Mouse (Mus musculus) thymus, postnatal 0 days (tissue): Measurements from ENCODE around the gene Olfr1307. TPM values are rescaled to one million over a fixed set of nuclear protein-coding genes. Genes with fewer than 3 reads are reported as not detected.

ENCODE experiments used
- DNase-seq: peaks from one replicate; pipeline ENCODE4 v3.0.0-alpha.2; 2015; ENCODE audit warnings: low spot score
- polyA plus RNA-seq: library from polyadenylated mRNA; unstranded; fragments of >200 nt; fragmentation: Nextera tagmentation; extraction: Ambion mirVana; gene quantifications from 2 replicates; pipeline ENCODE4 v1.2.1, GENCODE M21; 2015

Olfr1307 gene
- polyA plus RNA-seq, result not detected in 2 replicates

GRCm38 (mm10) chr2:111949340-111949739 lies at the start of gene Olfr1307:
Gene Olfr1307 (minus strand): TSS chr2:111949440.
- DNase-seq, result no peak

- DNase-seq, result no peak
These were observed 40.9 kb upstream of the Olfr1307 start, which contains the start of gene Olfr1309 for GRCm38 (mm10) chr2:111990181-111990580. Gene Olfr1309 (minus strand): TSS chr2:111990281.

- DNase-seq, result no peak
These were observed 15.6 kb upstream of the Olfr1307 start, which contains the start of gene Olfr1308 for GRCm38 (mm10) chr2:111964844-111965243. Gene Olfr1308 (minus strand): TSS chr2:111964944.

GRCm38 (mm10) chr2:111916171-111916570 lies 33.1 kb downstream of the Olfr1307 start, which contains the start of gene Olfr1306:
Gene Olfr1306 (minus strand): TSS chr2:111916271.
- no peak for DNase-seq

Other genes with a start within 250 kb of the Olfr1307 start
- not detected in 2 replicates for gene Olfr1301, start 198.4 kb downstream of the Olfr1307 start, polyA plus RNA-seq
- gene Olfr1302, start 172.0 kb downstream of the Olfr1307 start, polyA plus RNA-seq, result not detected in 2 replicates
- not detected in 2 replicates for gene Olfr1303, start 129.1 kb downstream of the Olfr1307 start, polyA plus RNA-seq
- gene Olfr1305, start 72.3 kb downstream of the Olfr1307 start, polyA plus RNA-seq, result not detected in 2 replicates
- gene Olfr1306, start 33.2 kb downstream of the Olfr1307 start, polyA plus RNA-seq, result not detected in 2 replicates
- gene Olfr1308, start 15.5 kb upstream of the Olfr1307 start, polyA plus RNA-seq, result not detected in 2 replicates
- gene Olfr1309, start 40.8 kb upstream of the Olfr1307 start, polyA plus RNA-seq, result not detected in 2 replicates
- gene Olfr1310, start 63.3 kb upstream of the Olfr1307 start, polyA plus RNA-seq, result not detected in 2 replicates
- not detected in 2 replicates for gene Olfr1311, start 75.0 kb upstream of the Olfr1307 start, polyA plus RNA-seq
- gene Olfr1312, start 100.8 kb upstream of the Olfr1307 start, polyA plus RNA-seq, result not detected in 2 replicates
- not detected in 2 replicates for gene Olfr1313, start 128.4 kb upstream of the Olfr1307 start, polyA plus RNA-seq
- gene Olfr1314, start 147.3 kb upstream of the Olfr1307 start, polyA plus RNA-seq, result not detected in 2 replicates
- gene Olfr1315-ps1, start 166.0 kb upstream of the Olfr1307 start, polyA plus RNA-seq, result not detected in 2 replicates
- not detected in 2 replicates for gene Olfr1316, start 185.5 kb upstream of the Olfr1307 start, polyA plus RNA-seq
- gene Olfr1317, start 190.9 kb upstream of the Olfr1307 start, polyA plus RNA-seq, result not detected in 2 replicates
- gene Olfr1318, start 204.8 kb upstream of the Olfr1307 start, polyA plus RNA-seq, result 0.09 TPM in 1 of 2 replicates, not detected in the other